Mouse (Mus musculus) midbrain, embryonic 15.5 days (tissue): ENCODE measurements around the gene Sytl5. TPM values are rescaled to one million over a fixed set of nuclear protein-coding genes. Genes with fewer than 3 reads are reported as not detected.

Experiments used
- polyA plus RNA-seq: library from polyadenylated mRNA; unstranded; fragments of >200 nt; fragmentation: Nextera tagmentation; extraction: Ambion mirVana; gene quantifications from 2 replicates; pipeline ENCODE4 v1.2.1, GENCODE M21; 2015

Sytl5 gene
- polyA plus RNA-seq, 1 experiment from 2014 or later = 0.46 TPM

Other genes starting within 250 kb of the Sytl5 start
- 32.0 and 33.6 TPM in 2 replicates for gene Dynlt3, start 222.6 kb upstream of the Sytl5 start, polyA plus RNA-seq
- not detected in 2 replicates for gene Hypm, start 38.7 kb upstream of the Sytl5 start, polyA plus RNA-seq
- gene H2al3, start 35.9 kb upstream of the Sytl5 start, polyA plus RNA-seq = not detected in 2 replicates
- 2.1 and 3.6 TPM in 2 replicates for gene Srpx, start 232.1 kb downstream of the Sytl5 start, polyA plus RNA-seq